Mouse (Mus musculus) forebrain, embryonic 11.5 days (tissue): Measurements from ENCODE around the gene Bcas3. TPM values are rescaled to one million over a fixed set of nuclear protein-coding genes. Genes with fewer than 3 reads are reported as not detected.

Experiments
- ATAC-seq: fragments of 200-750 bp; cut with Nextera tagmentation; replicated peaks from 2 replicates; pipeline ENCODE4 v1.8.0; 2017; ENCODE audit warnings: moderate TSS enrichment; ENCODE audit not compliant: low FRiP score
- DNase-seq: peaks from one replicate; pipeline ENCODE4 v3.0.0-alpha.2; 2017; ENCODE audit warnings: low spot score
- H3K27ac ChIP-seq: fragments of 300-500 bp; sonication (generic); 2 replicates; pipeline ENCODE4 v1.5.1; 2014; ENCODE audit warnings: low read depth, low read length
- H3K27me3 ChIP-seq: fragments of 300-500 bp; sonication (generic); 2 replicates; pipeline ENCODE4 v1.6.1; 2014; ENCODE audit warnings: mild to moderate bottlenecking, low read length, mixed read lengths; ENCODE audit not compliant: control insufficient read depth, insufficient read depth
- H3K36me3 ChIP-seq: fragments of 300-500 bp; sonication (generic); 2 replicates; pipeline ENCODE4 v1.6.1; 2014; ENCODE audit warnings: mild to moderate bottlenecking, low read length, moderate library complexity, mixed read lengths; ENCODE audit not compliant: control insufficient read depth, insufficient read depth
- H3K4me1 ChIP-seq: fragments of 300-500 bp; sonication (generic); replicated peaks from 2 replicates; pipeline ENCODE4 v1.6.1; 2014; ENCODE audit warnings: low read length, mixed read lengths; ENCODE audit not compliant: control insufficient read depth, insufficient read depth
- H3K4me2 ChIP-seq: fragments of 300-500 bp; sonication (generic); 2 replicates; pipeline ENCODE4 v1.6.1; 2014; ENCODE audit warnings: low read depth, mild to moderate bottlenecking, low read length, moderate library complexity, mixed read lengths; ENCODE audit not compliant: severe bottlenecking
- H3K4me3 ChIP-seq: fragments of 300-500 bp; sonication (generic); 2 replicates; pipeline ENCODE4 v1.5.1; 2014; ENCODE audit warnings: low read depth, low read length
- H3K9ac ChIP-seq: fragments of 300-500 bp; sonication (generic); 2 replicates; pipeline ENCODE4 v1.6.1; 2014; ENCODE audit warnings: low read length
- H3K9me3 ChIP-seq: fragments of 300-500 bp; sonication (generic); 2 replicates; pipeline ENCODE4 v1.6.1; 2016; ENCODE audit warnings: low read length, mixed read lengths; ENCODE audit not compliant: control insufficient read depth
- WGBS: fragments of 180-500 bp; shearing (Covaris S2); extraction: QIAGEN DNeasy Blood & Tissue Kit; methylation state at CpG from one replicate; pipeline ENCODE4 v1.1.7; 2014; 5-methylcytosine and 5-hydroxymethylcytosine counted together
- microRNA-seq: library from miRNA; unstranded; fragments of <30 nt; microRNA quantifications from one replicate; pipeline ENCODE4, GENCODE M21; 2016; ENCODE audit not compliant: insufficient number of aligned reads
- polyA plus RNA-seq: library from polyadenylated mRNA; unstranded; fragments of >200 nt; fragmentation: Nextera tagmentation; extraction: Ambion mirVana; gene quantifications from 2 replicates; pipeline ENCODE4 v1.2.1, GENCODE M21; 2014

The Bcas3 gene
- polyA plus RNA-seq, 1 experiment from 2014 or later, result 17.9 TPM

GRCm38 (mm10) chr11:85849037-85849436 is 496.1 kb downstream of the Bcas3 start:
- Histone ChIP-seq H3K9ac (peak overlapping the region; percentile 49), H3K36me3 (no peaks in the 10 kb centered on the region), H3K9me3 (no peaks in the 10 kb centered on the region), H3K27ac (no peak overlapping the region), H3K4me1 (peaks cover under 1% of the 10 kb centered on the region; the same call in 1 of the 2 replicates), H3K27me3 (peaks cover 19% of the 10 kb centered on the region), H3K4me2 (peak overlapping the region; percentile 55), H3K4me3 (peak overlapping the region; percentile 17; the same call in 1 of the 2 replicates)
- WGBS, result 3% methylated on average over 21 of the region's 21 CpGs
- peak; percentile 66 for ATAC-seq
- peak; percentile 86 for DNase-seq

DNA sequence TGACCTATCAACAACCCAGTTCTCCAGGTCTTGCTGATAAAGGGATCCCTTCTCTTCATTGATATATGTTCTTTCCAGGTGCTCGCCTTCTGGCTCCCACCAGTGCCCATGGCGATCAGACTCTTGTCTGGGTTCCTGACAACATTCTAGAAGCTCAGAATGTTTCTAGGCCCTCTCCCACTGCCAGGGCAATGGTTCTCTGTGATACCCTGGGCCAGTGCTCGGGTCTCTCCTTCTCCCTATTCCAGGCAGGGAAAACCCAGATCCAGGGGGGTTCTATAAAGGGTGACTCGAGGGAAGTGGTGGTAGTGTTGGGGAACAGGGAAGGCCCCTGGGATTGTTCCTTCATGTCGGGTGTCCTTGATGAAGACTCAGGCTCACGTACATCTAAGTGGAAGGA is 497.3 kb downstream of the Bcas3 start, which contains the start of gene Gm11444:
TSS of gene Gm11444 (minus strand) at position 101 of the 400 bp plus-strand sequence.
- Histone ChIP-seq H3K4me1 (no peaks in the 10 kb centered on the region; the same call in 1 of the 2 replicates), H3K4me3 (no peak within 1 kb of the TSS), H3K9ac (no peak within 1 kb of the TSS), H3K9me3 (no peaks in the 10 kb centered on the region), H3K27ac (no peak within 1 kb of the TSS), H3K36me3 (no peaks in the 10 kb centered on the region), H3K4me2 (no peak within 1 kb of the TSS; the same call in 1 of the 2 replicates), H3K27me3 (peaks cover 13% of the 10 kb centered on the region)
- DNase-seq, result no peak
- ATAC-seq, result no peak
- WGBS, result 84% methylated on average over 6 of the region's 6 CpGs

GRCm38 (mm10) chr11:85850758-85851157 is 497.8 kb downstream of the Bcas3 start:
- DNase-seq (no peak), ATAC-seq (no peak)
- no peaks in the 10 kb centered on the region for H3K36me3 ChIP-seq
- no peak overlapping the region for H3K27ac ChIP-seq
- H3K4me1 ChIP-seq, result no peaks in the 10 kb centered on the region; the same call in 1 of the 2 replicates
- H3K4me2 ChIP-seq, result no peak overlapping the region
- no peak overlapping the region for H3K9ac ChIP-seq
- 40% methylated on average over 6 of the region's 6 CpGs for WGBS
- H3K27me3 ChIP-seq, result peaks cover 8% of the 10 kb centered on the region
- H3K9me3 ChIP-seq, result no peaks in the 10 kb centered on the region
- no peak overlapping the region for H3K4me3 ChIP-seq

- no peak overlapping the region for H3K27ac ChIP-seq
- no peaks in the 10 kb centered on the region; the same call in 1 of the 2 replicates for H3K4me1 ChIP-seq
- ATAC-seq (peak; percentile 51), DNase-seq (peak; percentile 72)
- H3K4me2 ChIP-seq, result peak overlapping the region; percentile 19; the same call in 1 of the 2 replicates
- no peaks in the 10 kb centered on the region for H3K9me3 ChIP-seq
- 6% methylated on average over 6 of the region's 6 CpGs for WGBS
- H3K9ac ChIP-seq, result no peak overlapping the region
- H3K36me3 ChIP-seq, result no peaks in the 10 kb centered on the region
- no peaks in the 10 kb centered on the region for H3K27me3 ChIP-seq
- H3K4me3 ChIP-seq, result no peak overlapping the region
Measured at GRCm38 (mm10) chr11:85857997-85858698, 505.2 kb downstream of the Bcas3 start.

- ATAC-seq, result no peak
- no peak for DNase-seq
- 40% methylated on average over 7 of the region's 7 CpGs for WGBS
Measured at GRCm38 (mm10) chr11:85864363-85864762, 511.4 kb downstream of the Bcas3 start.

More at GRCm38 (mm10) chr11:85864363-85864762, 511.4 kb downstream of the Bcas3 start:
- no peaks in the 10 kb centered on the region for H3K27me3 ChIP-seq
- no peaks in the 10 kb centered on the region for H3K36me3 ChIP-seq
- H3K4me3 ChIP-seq, result no peak overlapping the region
- H3K9ac ChIP-seq, result no peak overlapping the region
- no peak overlapping the region for H3K27ac ChIP-seq
- no peaks in the 10 kb centered on the region for H3K4me1 ChIP-seq
- H3K4me2 ChIP-seq, result no peak overlapping the region
- H3K9me3 ChIP-seq, result no peaks in the 10 kb centered on the region

Small RNA genes lying within 50 kb of the gene (microRNA-seq; reads per million reads assigned to microRNA genes)
- gene Mir5110, result not detected

Other genes starting within 250 kb of the Bcas3 start
- gene Usp32, start 213.0 kb upstream of the Bcas3 start, polyA plus RNA-seq, result 7.9 and 8.0 TPM in 2 replicates
- gene 1700125H20Rik, start 182.8 kb upstream of the Bcas3 start, polyA plus RNA-seq, result 0.99 TPM in 1 of 2 replicates, not detected in the other
- gene Appbp2, start 118.0 kb upstream of the Bcas3 start, polyA plus RNA-seq, result 60.9 and 61.3 TPM in 2 replicates
- gene Ppm1d, start 41.9 kb upstream of the Bcas3 start, polyA plus RNA-seq, result 29.6 and 30.4 TPM in 2 replicates